Mouse (Mus musculus): ENCODE measurements at regions not wholly inside any gene's neighbourhood (a gene's known extent, or its start where the extent isn't known, plus 50 kb on each side); places are given as distances from the start of the nearest gene placed in this dataset.

DNA sequence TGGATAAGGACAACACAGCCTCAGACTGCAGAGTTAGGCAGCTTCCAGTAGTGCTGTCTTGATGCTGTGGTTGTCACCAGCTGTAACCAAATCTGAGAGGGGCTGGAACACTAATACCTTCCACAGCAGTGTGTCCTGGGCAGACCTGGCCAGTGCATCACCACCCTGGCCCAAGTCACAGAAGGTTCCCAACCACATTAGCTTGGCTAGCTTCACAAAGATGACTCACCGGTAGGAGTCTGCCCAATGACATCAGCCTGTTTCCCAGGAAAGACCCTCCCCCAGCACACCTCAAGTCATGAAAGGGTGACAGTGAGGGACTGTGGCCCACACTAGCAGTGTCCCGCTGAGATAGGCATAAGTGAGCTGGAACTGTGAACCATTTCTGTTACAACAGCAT lies 75.5 kb upstream of the Gsc start:
- H3K9me3 ChIP-seq (replicated peaks; ENCODE audit: control insufficient read depth, low read length): no peaks in the 10 kb centered on the region

GRCm38 (mm10) chr12:104547561-104547960 lies 74.4 kb upstream of the Gsc start:
- H3K9ac ChIP-seq (ENCODE audit: low read length): no peak overlapping the region
- H3K4me2 ChIP-seq (ENCODE audit: low read depth, low read length): no peak overlapping the region
- no peaks in the 10 kb centered on the region for H3K4me1 ChIP-seq (ENCODE audit: control insufficient read depth, insufficient read depth, low read length)
- WGBS: 69% methylated on average over 3 of the region's 3 CpGs
- H3K36me3 ChIP-seq (ENCODE audit: control insufficient read depth, insufficient read depth): no peaks in the 10 kb centered on the region
- H3K27ac ChIP-seq (ENCODE audit: low read length): no peak overlapping the region
- no peak for ATAC-seq (replicated peaks; ENCODE audit: extremely low read depth, insufficient read depth, low FRiP score)
- H3K4me3 ChIP-seq (ENCODE audit: low read length): no peak overlapping the region
- no peaks in the 10 kb centered on the region for H3K27me3 ChIP-seq (ENCODE audit: control insufficient read depth, insufficient read depth, low read length)
- H3K9me3 ChIP-seq (replicated peaks; ENCODE audit: control insufficient read depth, low read length): no peaks in the 10 kb centered on the region

More for the DNA sequence above, 75.5 kb upstream of the Gsc start:
- Histone ChIP-seq H3K4me1 (ENCODE audit: control insufficient read depth, insufficient read depth, low read length) (no peaks in the 10 kb centered on the region), H3K4me3 (ENCODE audit: low read length) (no peak overlapping the region), H3K4me2 (ENCODE audit: low read depth, low read length) (no peak overlapping the region), H3K36me3 (ENCODE audit: control insufficient read depth, insufficient read depth) (no peaks in the 10 kb centered on the region), H3K27me3 (ENCODE audit: control insufficient read depth, insufficient read depth, low read length) (no peaks in the 10 kb centered on the region), H3K9ac (ENCODE audit: low read length) (no peak overlapping the region), H3K27ac (ENCODE audit: low read length) (no peak overlapping the region)
- WGBS: 62% methylated on average over 2 of the region's 2 CpGs
- no peak for ATAC-seq (replicated peaks; ENCODE audit: extremely low read depth, insufficient read depth, low FRiP score)

DNA sequence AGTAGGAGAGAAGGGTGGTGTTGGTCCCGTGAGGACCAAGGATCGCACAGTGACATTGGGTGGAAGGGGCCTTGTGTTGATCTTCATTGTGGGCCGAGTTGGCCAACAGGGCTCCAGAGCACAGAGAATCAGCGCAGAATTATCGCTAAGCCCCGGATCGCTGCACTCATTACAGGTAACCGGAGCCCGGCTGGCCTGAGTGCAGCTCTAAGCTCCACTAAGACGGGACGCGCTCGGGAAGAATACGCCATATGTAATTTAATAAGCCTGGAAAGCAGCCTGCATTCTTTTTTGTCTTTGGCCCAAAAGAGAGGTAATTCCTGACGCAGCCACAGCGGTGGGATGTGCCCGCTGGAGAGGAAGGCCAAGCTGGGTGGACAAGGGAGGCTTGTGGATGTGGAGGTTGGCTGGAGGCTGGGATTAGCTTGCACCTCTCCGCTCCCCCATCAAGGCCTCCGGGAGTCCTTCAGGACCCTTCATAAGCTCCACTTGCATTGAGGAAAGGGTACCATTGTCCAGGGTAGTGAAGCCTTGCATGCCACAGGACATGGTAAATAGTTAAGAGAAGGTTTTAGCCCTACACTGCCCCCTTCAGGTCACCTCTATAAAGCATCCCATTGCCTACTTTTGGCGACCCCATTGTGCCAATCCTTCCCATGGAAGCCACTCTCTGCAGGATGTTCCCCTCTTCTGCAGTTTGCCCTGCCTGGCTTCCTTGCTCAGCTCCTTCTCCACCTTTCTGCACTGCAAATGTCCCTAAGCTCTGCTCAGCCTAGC lies 73.1 kb upstream of the Gsc start:
- 84% methylated on average over 20 of the region's 20 CpGs for WGBS
- H3K4me2 ChIP-seq (ENCODE audit: low read depth, low read length): no peak overlapping the region
- H3K9ac ChIP-seq (ENCODE audit: low read length): no peak overlapping the region
- H3K27ac ChIP-seq (ENCODE audit: low read length): no peak overlapping the region
- no peaks in the 10 kb centered on the region for H3K36me3 ChIP-seq (ENCODE audit: control insufficient read depth, insufficient read depth)
- H3K27me3 ChIP-seq (ENCODE audit: control insufficient read depth, insufficient read depth, low read length): no peaks in the 10 kb centered on the region
- H3K4me3 ChIP-seq (ENCODE audit: low read length): no peak overlapping the region
- H3K4me1 ChIP-seq (ENCODE audit: control insufficient read depth, insufficient read depth, low read length): no peaks in the 10 kb centered on the region
- no peaks in the 10 kb centered on the region for H3K9me3 ChIP-seq (replicated peaks; ENCODE audit: control insufficient read depth, low read length)
- no peak for ATAC-seq (replicated peaks; ENCODE audit: extremely low read depth, insufficient read depth, low FRiP score)

DNA sequence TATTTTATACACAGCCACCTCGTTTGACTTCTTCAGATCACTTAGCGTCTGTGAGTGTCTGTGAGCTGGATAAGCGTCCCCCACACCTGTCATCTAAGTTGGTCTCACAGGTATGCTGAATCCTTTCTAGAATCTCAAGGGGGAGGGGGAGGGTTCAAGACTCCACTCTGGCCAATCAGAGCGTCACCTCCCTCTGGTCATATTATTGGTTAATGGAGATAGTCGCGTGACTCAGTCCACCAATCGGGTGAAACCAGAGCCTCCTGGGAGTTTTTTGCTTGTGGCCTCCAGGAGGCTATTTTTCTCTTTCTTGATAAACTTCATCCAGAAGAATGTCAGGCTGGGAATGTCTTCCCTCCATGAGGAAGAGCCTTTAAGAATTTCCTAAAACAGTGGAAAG lies 66.8 kb upstream of the Gsc start:
- no peak overlapping the region for H3K4me2 ChIP-seq (ENCODE audit: low read depth, low read length)
- no peaks in the 10 kb centered on the region for H3K4me1 ChIP-seq (ENCODE audit: control insufficient read depth, insufficient read depth, low read length)
- no peaks in the 10 kb centered on the region for H3K9me3 ChIP-seq (replicated peaks; ENCODE audit: control insufficient read depth, low read length)
- no peaks in the 10 kb centered on the region for H3K36me3 ChIP-seq (ENCODE audit: control insufficient read depth, insufficient read depth)
- WGBS: 86% methylated on average over 7 of the region's 7 CpGs
- no peaks in the 10 kb centered on the region for H3K27me3 ChIP-seq (ENCODE audit: control insufficient read depth, insufficient read depth, low read length)
- H3K4me3 ChIP-seq (ENCODE audit: low read length): no peak overlapping the region
- ATAC-seq (replicated peaks; ENCODE audit: extremely low read depth, insufficient read depth, low FRiP score): no peak
- H3K27ac ChIP-seq (ENCODE audit: low read length): no peak overlapping the region
- no peak overlapping the region for H3K9ac ChIP-seq (ENCODE audit: low read length)

DNA sequence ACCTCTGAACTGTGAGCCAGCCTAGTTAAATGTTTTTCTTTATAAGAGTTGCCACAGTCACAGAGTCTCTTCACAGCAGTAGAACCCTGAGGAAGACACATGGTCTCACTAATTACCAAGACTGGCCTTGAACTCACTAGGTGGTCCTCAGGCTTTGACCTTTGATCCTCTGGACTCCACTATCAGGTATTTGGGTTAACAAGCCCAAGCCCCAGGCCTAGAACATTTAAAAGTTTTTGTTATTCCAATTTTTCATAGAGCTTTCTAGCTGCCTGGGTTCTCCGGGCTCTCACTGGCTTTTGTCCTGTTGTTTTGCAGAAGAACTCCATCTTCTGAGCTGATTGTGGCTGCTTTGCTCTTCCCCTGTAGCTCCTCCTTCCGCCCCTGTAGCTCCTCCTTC lies 65.3 kb upstream of the Gsc start:
- H3K27ac ChIP-seq (ENCODE audit: low read length): no peak overlapping the region
- H3K27me3 ChIP-seq (ENCODE audit: control insufficient read depth, insufficient read depth, low read length): no peaks in the 10 kb centered on the region
- H3K4me1 ChIP-seq (ENCODE audit: control insufficient read depth, insufficient read depth, low read length): no peaks in the 10 kb centered on the region
- H3K36me3 ChIP-seq (ENCODE audit: control insufficient read depth, insufficient read depth): no peaks in the 10 kb centered on the region
- no peak for ATAC-seq (replicated peaks; ENCODE audit: extremely low read depth, insufficient read depth, low FRiP score)
- H3K9ac ChIP-seq (ENCODE audit: low read length): no peak overlapping the region
- no peak overlapping the region for H3K4me3 ChIP-seq (ENCODE audit: low read length)
- H3K9me3 ChIP-seq (replicated peaks; ENCODE audit: control insufficient read depth, low read length): no peaks in the 10 kb centered on the region
- 85% methylated on average over 2 of the region's 2 CpGs for WGBS
- H3K4me2 ChIP-seq (ENCODE audit: low read depth, low read length): no peak overlapping the region

- Histone ChIP-seq H3K4me2 (ENCODE audit: low read depth, low read length) (no peak overlapping the region), H3K27me3 (ENCODE audit: control insufficient read depth, insufficient read depth, low read length) (peaks cover 6% of the 10 kb centered on the region), H3K9ac (ENCODE audit: low read length) (no peak overlapping the region), H3K9me3 (replicated peaks; ENCODE audit: control insufficient read depth, low read length) (no peaks in the 10 kb centered on the region), H3K27ac (ENCODE audit: low read length) (no peak overlapping the region), H3K4me1 (ENCODE audit: control insufficient read depth, insufficient read depth, low read length) (no peaks in the 10 kb centered on the region), H3K4me3 (ENCODE audit: low read length) (no peak overlapping the region), H3K36me3 (ENCODE audit: control insufficient read depth, insufficient read depth) (no peaks in the 10 kb centered on the region)
- no peak for ATAC-seq (replicated peaks; ENCODE audit: extremely low read depth, insufficient read depth, low FRiP score)
- 27% methylated on average over 29 of the region's 29 CpGs for WGBS
Observed at GRCm38 (mm10) chr12:104531512-104532447, 58.6 kb upstream of the Gsc start.

DNA sequence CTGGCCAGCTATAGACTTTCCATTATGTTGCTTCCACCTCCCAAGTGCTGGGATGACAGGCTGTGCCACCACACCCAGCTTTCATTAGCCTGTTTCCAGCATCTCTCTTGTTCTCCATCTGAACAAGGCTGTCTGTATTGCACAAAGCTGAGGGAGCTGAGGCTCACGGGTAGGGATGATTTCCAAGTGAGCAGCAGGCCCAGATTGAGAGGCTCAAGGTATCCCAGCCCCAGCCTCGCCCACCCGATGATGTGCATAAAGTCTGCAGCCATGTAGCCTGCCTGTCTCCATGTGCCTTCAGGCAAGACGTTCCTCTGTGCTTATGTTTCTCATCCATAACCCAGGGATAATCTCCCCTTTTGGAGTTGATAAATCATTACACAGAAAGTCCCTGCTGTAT lies 57.5 kb upstream of the Gsc start:
- peaks cover 6% of the 10 kb centered on the region for H3K27me3 ChIP-seq (ENCODE audit: control insufficient read depth, insufficient read depth, low read length)
- no peak overlapping the region for H3K9ac ChIP-seq (ENCODE audit: low read length)
- no peak overlapping the region for H3K4me2 ChIP-seq (ENCODE audit: low read depth, low read length)
- H3K36me3 ChIP-seq (ENCODE audit: control insufficient read depth, insufficient read depth): no peaks in the 10 kb centered on the region
- no peak for ATAC-seq (replicated peaks; ENCODE audit: extremely low read depth, insufficient read depth, low FRiP score)
- WGBS: 67% methylated on average over 4 of the region's 4 CpGs
- H3K4me1 ChIP-seq (ENCODE audit: control insufficient read depth, insufficient read depth, low read length): no peaks in the 10 kb centered on the region
- H3K4me3 ChIP-seq (ENCODE audit: low read length): no peak overlapping the region
- no peak overlapping the region for H3K27ac ChIP-seq (ENCODE audit: low read length)
- peaks cover 7% of the 10 kb centered on the region for H3K9me3 ChIP-seq (replicated peaks; ENCODE audit: control insufficient read depth, low read length)
